Mouse (Mus musculus) MEL (cell line): ENCODE results near the gene Enox1. TPM values are rescaled to one million over a fixed set of nuclear protein-coding genes. Genes with fewer than 3 reads are reported as not detected.

Experiments used
- DNase-seq: peaks from one replicate; pipeline ENCODE4 v3.0.0; 2011; ENCODE audit warnings: low read depth, low spot score
- H3K27ac ChIP-seq: 2 replicates; pipeline ENCODE4 v1.5.1; 2012; ENCODE audit warnings: low read depth, mild to moderate bottlenecking, control low read depth, low read length, moderate library complexity; ENCODE audit not compliant: control insufficient read depth
- H3K27me3 ChIP-seq, 2 experiments: fragments of 150-350 bp in 1 of 2; sonication (generic) in 1 of 2; 2 replicates each; pipeline ENCODE4 v1.6.1; 2012; ENCODE audit warnings: low read length in 2 of 2, mild to moderate bottlenecking in 2 of 2, improper control_type of control experiment in 1 of 2, moderate library complexity in 1 of 2; ENCODE audit not compliant: insufficient read depth in 2 of 2, control insufficient read depth in 1 of 2
- H3K36me3 ChIP-seq, 2 experiments: 2 replicates each; pipeline ENCODE4 v1.6.1; 2012 to 2014; ENCODE audit warnings: low read length in 2 of 2, improper control_type of control experiment in 1 of 2, inconsistent platforms in 1 of 2, mild to moderate bottlenecking in 1 of 2; ENCODE audit not compliant: insufficient read depth in 2 of 2, control insufficient read depth in 1 of 2
- H3K4me1 ChIP-seq, 2 experiments: fragments of 150-350 bp in 1 of 2; sonication (generic) in 1 of 2; 2 replicates each; pipeline ENCODE4 v1.6.1; 2012; ENCODE audit warnings: low read length in 2 of 2, improper control_type of control experiment in 1 of 2, mild to moderate bottlenecking in 1 of 2; ENCODE audit not compliant: insufficient read depth in 2 of 2, control insufficient read depth in 1 of 2
- H3K4me3 ChIP-seq, 2 experiments: fragments of 150-350 bp in 1 of 2; sonication (generic) in 1 of 2; 2 replicates each; pipeline ENCODE4 v1.5.1; 2012; ENCODE audit warnings: low read depth in 2 of 2, low read length in 2 of 2, mild to moderate bottlenecking in 2 of 2, moderate library complexity in 2 of 2, control low read depth in 1 of 2, improper control_type of control experiment in 1 of 2; ENCODE audit not compliant: control insufficient read depth in 1 of 2, insufficient read depth in 1 of 2
- H3K79me2 ChIP-seq: 2 replicates; pipeline ENCODE4 v1.6.1; 2012; ENCODE audit warnings: mild to moderate bottlenecking, low read length, moderate library complexity; ENCODE audit not compliant: control insufficient read depth, poor library complexity, insufficient read depth
- H3K9ac ChIP-seq: 2 replicates; pipeline ENCODE4 v1.6.1; 2012; ENCODE audit warnings: low read depth, mild to moderate bottlenecking, control low read depth, low read length, moderate library complexity; ENCODE audit not compliant: control insufficient read depth, poor library complexity, severe bottlenecking
- H3K9me3 ChIP-seq: fragments of 150-350 bp; sonication (generic); replicated peaks from 2 replicates; pipeline ENCODE4 v1.6.1; 2012; ENCODE audit warnings: mild to moderate bottlenecking, low read length, improper control_type of control experiment, moderate library complexity; ENCODE audit not compliant: insufficient read depth
- BHLHE40 ChIP-seq: IDR thresholded peaks from 2 replicates; pipeline ENCODE4 v1.6.1; 2012; ENCODE audit warnings: low read depth, mild to moderate bottlenecking, inconsistent platforms, low read length, improper control_type of control experiment, borderline replicate concordance
- CHD2 ChIP-seq: IDR thresholded peaks from 2 replicates; pipeline ENCODE4 v1.6.1; 2011; ENCODE audit warnings: low read length, improper control_type of control experiment
- E2F4 ChIP-seq: IDR thresholded peaks from 2 replicates; pipeline ENCODE4 v1.6.1; 2011; ENCODE audit warnings: low read depth, low read length, improper control_type of control experiment, borderline replicate concordance
- ELF1 ChIP-seq: IDR thresholded peaks from 2 replicates; pipeline ENCODE4 v1.6.1; 2014; ENCODE audit warnings: low read depth, mild to moderate bottlenecking, inconsistent platforms, low read length, improper control_type of control experiment, moderate library complexity
- ETS1 ChIP-seq: IDR thresholded peaks from 2 replicates; pipeline ENCODE4 v1.6.1; 2012; ENCODE audit warnings: low read depth, mild to moderate bottlenecking, inconsistent platforms, low read length, improper control_type of control experiment, moderate library complexity
- GATA1 ChIP-seq: IDR thresholded peaks from 2 replicates; pipeline ENCODE4 v1.6.1; 2011; ENCODE audit warnings: low read depth, low read length, improper control_type of control experiment
- HCFC1 ChIP-seq: IDR thresholded peaks from 2 replicates; pipeline ENCODE4 v1.6.1; 2012; ENCODE audit warnings: low read depth, mild to moderate bottlenecking, inconsistent platforms, low read length, improper control_type of control experiment, moderate library complexity
- KAT2A ChIP-seq: conservative IDR thresholded peaks from 2 replicates; pipeline ENCODE4 v1.6.1; 2012; ENCODE audit warnings: low read depth, low read length, improper control_type of control experiment, inconsistent platforms
- MEF2A ChIP-seq: IDR thresholded peaks from 2 replicates; pipeline ENCODE4 v1.6.1; 2014; ENCODE audit warnings: low read depth, mild to moderate bottlenecking, inconsistent platforms, low read length, improper control_type of control experiment; ENCODE audit not compliant: poor library complexity, insufficient replicate concordance, severe bottlenecking; ENCODE audit errors: extremely low read depth
- MYB ChIP-seq: IDR thresholded peaks from 2 replicates; pipeline ENCODE4 v1.6.1; 2011; ENCODE audit warnings: mild to moderate bottlenecking, low read depth, low read length, improper control_type of control experiment
- MYC ChIP-seq: IDR thresholded peaks from 2 replicates; pipeline ENCODE4 v1.6.1; 2011; ENCODE audit warnings: low read depth, mild to moderate bottlenecking, low read length, improper control_type of control experiment, moderate library complexity
- NELFE ChIP-seq: IDR thresholded peaks from 2 replicates; pipeline ENCODE4 v1.6.1; 2011; ENCODE audit warnings: low read depth, low read length, improper control_type of control experiment
- POLR2A ChIP-seq, 2 experiments: IDR thresholded peaks; 2 replicates each; pipeline ENCODE4 v1.6.1; 2011 to 2012; ENCODE audit warnings: low read length in 2 of 2, mild to moderate bottlenecking in 2 of 2, control low read depth in 1 of 2, improper control_type of control experiment in 1 of 2, low read depth in 1 of 2, moderate library complexity in 1 of 2; ENCODE audit not compliant: control insufficient read depth in 1 of 2, insufficient read depth in 1 of 2, poor library complexity in 1 of 2
- POLR2AphosphoS2 ChIP-seq: IDR thresholded peaks from 2 replicates; pipeline ENCODE4 v1.6.1; 2011; ENCODE audit warnings: low read length, improper control_type of control experiment
- RAD21 ChIP-seq: IDR thresholded peaks from 2 replicates; pipeline ENCODE4 v1.6.1; 2011; ENCODE audit warnings: mild to moderate bottlenecking, low read depth, low read length, improper control_type of control experiment
- RCOR1 ChIP-seq: IDR thresholded peaks from 2 replicates; pipeline ENCODE4 v1.6.1; 2012; ENCODE audit warnings: low read depth, mild to moderate bottlenecking, inconsistent platforms, low read length, improper control_type of control experiment
- SIN3A ChIP-seq: IDR thresholded peaks from 2 replicates; pipeline ENCODE4 v1.6.1; 2012; ENCODE audit warnings: low read length, improper control_type of control experiment, inconsistent platforms
- SMC3 ChIP-seq: IDR thresholded peaks from 2 replicates; pipeline ENCODE4 v1.6.1; 2011; ENCODE audit warnings: low read depth, low read length, improper control_type of control experiment
- TAL1 ChIP-seq: IDR thresholded peaks from 2 replicates; pipeline ENCODE4 v1.6.1; 2012; ENCODE audit warnings: mild to moderate bottlenecking, inconsistent platforms, low read length, moderate library complexity, mixed read lengths
- TCF12 ChIP-seq: IDR thresholded peaks from 2 replicates; pipeline ENCODE4 v1.6.1; 2014; ENCODE audit warnings: low read depth, mild to moderate bottlenecking, inconsistent platforms, low read length, improper control_type of control experiment, moderate library complexity
- UBTF ChIP-seq: IDR thresholded peaks from 2 replicates; pipeline ENCODE4 v1.6.1; 2012; ENCODE audit warnings: low read depth, mild to moderate bottlenecking, inconsistent platforms, low read length, improper control_type of control experiment, moderate library complexity, borderline replicate concordance; ENCODE audit not compliant: insufficient read depth
- USF1 ChIP-seq: IDR thresholded peaks from 2 replicates; pipeline ENCODE4 v1.6.1; 2014; ENCODE audit warnings: low read depth, mild to moderate bottlenecking, inconsistent platforms, low read length, improper control_type of control experiment, moderate library complexity
- ZC3H11A ChIP-seq: IDR thresholded peaks from 2 replicates; pipeline ENCODE4 v1.6.1; 2012; ENCODE audit warnings: low read depth, mild to moderate bottlenecking, inconsistent platforms, low read length, improper control_type of control experiment
- ZNF384 ChIP-seq: IDR thresholded peaks from 2 replicates; pipeline ENCODE4 v1.6.1; 2012; ENCODE audit warnings: low read depth, mild to moderate bottlenecking, inconsistent platforms, low read length, improper control_type of control experiment
- polyA plus RNA-seq, 2 experiments: library from polyadenylated mRNA; stranded (reverse) in 1 of 2; unstranded in 1 of 2; fragments of >175 nt in 1 of 2; fragments of >200 nt in 1 of 2; gene quantifications; 2 replicates each; pipeline versions ENCODE4 v1.2.1 to v1.2.4; 2012; ENCODE audit warnings: low replicate concordance in 2 of 2, low read depth in 1 of 2; ENCODE audit not compliant: insufficient read length in 2 of 2, insufficient read depth in 1 of 2, missing spikeins in 1 of 2
- total RNA-seq: library from RNA; depleted of rRNA; stranded (reverse); fragments of 300-350 nt; gene quantifications from 2 replicates; pipeline ENCODE4 v1.2.3, GENCODE M21; 2012

Enox1 gene
- total and polyA plus RNA-seq, 3 experiments = not detected

DNA sequence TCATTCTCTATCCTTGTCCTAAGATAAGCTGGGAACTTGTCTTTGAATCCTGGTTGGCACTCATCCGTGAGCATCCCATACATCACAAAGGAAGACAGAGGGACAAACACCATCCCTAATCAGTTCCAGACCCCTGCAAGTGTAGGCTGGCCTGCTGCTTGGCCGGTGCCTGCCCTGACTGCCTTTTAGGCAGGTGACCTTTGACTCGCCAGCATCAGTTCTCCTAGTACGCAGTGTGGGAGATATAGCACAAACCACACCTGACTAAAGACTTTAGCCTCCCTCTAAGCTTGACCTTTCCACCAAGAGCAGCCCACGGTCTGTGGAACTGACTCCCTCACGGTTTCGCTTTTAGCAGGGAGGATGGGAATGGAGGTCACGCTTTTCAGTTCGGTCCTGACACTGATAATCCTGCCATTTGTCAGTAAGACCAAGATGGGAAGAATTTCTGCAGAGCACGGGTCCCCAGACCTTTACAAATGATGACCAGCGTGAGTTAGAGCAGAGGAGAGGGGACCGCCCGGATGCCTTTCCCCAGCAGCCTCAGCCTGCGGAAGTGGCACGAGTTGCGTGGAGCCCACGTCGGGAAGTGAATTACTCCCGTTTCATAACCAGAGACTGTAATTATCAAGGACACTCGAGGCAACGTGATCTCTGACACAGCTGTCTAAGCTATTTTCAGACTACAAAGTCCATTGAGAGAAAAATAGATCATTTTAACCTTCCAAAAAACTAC lies 550.1 kb downstream of the Enox1 start:
- H3K4me1 ChIP-seq = no peaks in the 10 kb centered on the region
- no peak overlapping the region for H3K27ac ChIP-seq
- H3K9me3 ChIP-seq = no peaks in the 10 kb centered on the region
- H3K79me2 ChIP-seq = no peaks in the 10 kb centered on the region
- no peak for TF ChIP-seq SMC3
- no peak for TF ChIP-seq HCFC1
- TF ChIP-seq CHD2 = no peak
- TF ChIP-seq ETS1 = no peak
- no peak for TF ChIP-seq UBTF
- no peak for TF ChIP-seq ZC3H11A
- no peak for TF ChIP-seq RAD21
- no peak for TF ChIP-seq NELFE
- TF ChIP-seq MEF2A = no peak
- TF ChIP-seq POLR2AphosphoS2 = no peak
- no peak for TF ChIP-seq GATA1
- no peak for TF ChIP-seq USF1
- TF ChIP-seq ZNF384 = no peak
- no peak for TF ChIP-seq E2F4
- TF ChIP-seq KAT2A = no peak
- no peak for TF ChIP-seq MYC
- no peak for TF ChIP-seq ELF1
- no peak for TF ChIP-seq POLR2A (IDR thresholded peaks at IDR 0.05; ENCODE audit: control insufficient read depth in 1 of 2, insufficient read depth in 1 of 2, low read depth in 1 of 2, low read length in 2 of 2, poor library complexity in 1 of 2)
- TF ChIP-seq MYB = no peak
- TF ChIP-seq SIN3A = no peak
- H3K36me3 ChIP-seq = no peaks in the 10 kb centered on the region
- no peak overlapping the region for H3K9ac ChIP-seq
- no peak overlapping the region for H3K4me3 ChIP-seq
- no peaks in the 10 kb centered on the region for H3K27me3 ChIP-seq
- no peak for DNase-seq

GRCm38 (mm10) chr14:77707279-77707678 lies 550.7 kb downstream of the Enox1 start:
- H3K9me3 ChIP-seq = no peaks in the 10 kb centered on the region
- H3K4me1 ChIP-seq = no peaks in the 10 kb centered on the region
- H3K27ac ChIP-seq = no peak overlapping the region
- no peaks in the 10 kb centered on the region for H3K27me3 ChIP-seq
- no peak overlapping the region for H3K4me3 ChIP-seq
- no peaks in the 10 kb centered on the region for H3K79me2 ChIP-seq
- TF ChIP-seq ZC3H11A (no peak), RCOR1 (no peak), KAT2A (no peak), TAL1 (no peak), BHLHE40 (no peak), USF1 (no peak), TCF12 (no peak), MEF2A (no peak), HCFC1 (no peak)
- H3K36me3 ChIP-seq = no peaks in the 10 kb centered on the region
- no peak overlapping the region for H3K9ac ChIP-seq
- DNase-seq = no peak
